Mouse (Mus musculus) cerebellum, postnatal 25 days (tissue): ENCODE data around the gene Hps6.
A peak's percentile ranks its signal among the peaks of the same experiment; 100 is the strongest.

Experiments used
- DNase-seq, 2 experiments: peaks; one replicate each; pipeline ENCODE4 v3.0.0; 2021; ENCODE audit warnings: mixed read lengths in 2 of 2

The Hps6 gene

GRCm38 (mm10) chr19:46045696-46046311 is 42.5 kb downstream of the Hps6 start:
- peak; percentile 55 to 63 for DNase-seq

GRCm38 (mm10) chr19:46046621-46047025 is 43.3 kb downstream of the Hps6 start:
- peak in 1 of 2 experiments; percentile 11 for DNase-seq

GRCm38 (mm10) chr19:46047426-46047825 is 44.1 kb downstream of the Hps6 start:
- DNase-seq, result no peak

GRCm38 (mm10) chr19:46049129-46049528 is 45.8 kb downstream of the Hps6 start:
- no peak for DNase-seq

- no peak for DNase-seq
These were observed 47.2 kb downstream of the Hps6 start for GRCm38 (mm10) chr19:46050462-46050861.
